Mouse (Mus musculus) layer of hippocampus, adult 11-12 months (tissue): ENCODE data around the gene Hils1.
"Not testable (repeated sequence)": the region's sequence is repeated elsewhere in the genome, so short reads cannot be mapped to it uniquely, and the experiment has no call there.

ENCODE experiments used
- DNase-seq: peaks from one replicate; pipeline ENCODE4 v3.0.0; 2022; ENCODE audit warnings: low spot score

Hils1 gene

GRCm38 (mm10) chr11:95004136-95004936 lies 36.9 kb downstream of the Hils1 start:
- DNase-seq: no peak

- DNase-seq: no peak
These were observed 37.5 kb downstream of the Hils1 start for GRCm38 (mm10) chr11:95004937-95005198.

GRCm38 (mm10) chr11:95006038-95006437 lies 38.6 kb downstream of the Hils1 start:
- DNase-seq: no peak

- peak; percentile 78 for DNase-seq
These were observed 39.3 kb downstream of the Hils1 start for GRCm38 (mm10) chr11:95006525-95007219.

GRCm38 (mm10) chr11:95007418-95007817 lies 40.0 kb downstream of the Hils1 start:
- DNase-seq: no peak

- no peak for DNase-seq
These were observed 41.6 kb downstream of the Hils1 start for GRCm38 (mm10) chr11:95008661-95009628.

- DNase-seq: peak; percentile 73
These were observed 42.2 kb downstream of the Hils1 start, which contains the start of gene Samd14 for GRCm38 (mm10) chr11:95009629-95010014. TSS of gene Samd14 (plus strand) at chr11:95009879.

- DNase-seq: no peak
These were observed 42.8 kb downstream of the Hils1 start for GRCm38 (mm10) chr11:95010141-95010739.

- not testable (repeated sequence) for DNase-seq
These were observed 43.5 kb downstream of the Hils1 start for GRCm38 (mm10) chr11:95010841-95011403.

GRCm38 (mm10) chr11:95011416-95011815 lies 44.0 kb downstream of the Hils1 start:
- no peak for DNase-seq

GRCm38 (mm10) chr11:95012075-95012474 lies 44.7 kb downstream of the Hils1 start:
- no peak for DNase-seq

- no peak for DNase-seq
These were observed 45.1 kb downstream of the Hils1 start for GRCm38 (mm10) chr11:95012487-95012886.

- DNase-seq: no peak
These were observed 48.1 kb downstream of the Hils1 start for GRCm38 (mm10) chr11:95015484-95015883.
